Mouse (Mus musculus) bone marrow, adult 2 months (tissue): ENCODE results near the gene Blvrb.
"Not testable (repeated sequence)": the region's sequence is repeated elsewhere in the genome, so short reads cannot be mapped to it uniquely, and the experiment has no call there.

Source experiments
- CTCF ChIP-seq: fragments of 200-500 bp; IDR thresholded peaks from 2 replicates; pipeline ENCODE4 v1.5.1; 2011; ENCODE audit warnings: low read length, control low read depth; ENCODE audit not compliant: control insufficient read depth, insufficient read depth
- POLR2A ChIP-seq: fragments of 200-500 bp; IDR thresholded peaks from 2 replicates; pipeline ENCODE4 v1.6.1; 2011; ENCODE audit warnings: low read depth, mild to moderate bottlenecking, control low read depth, low read length, borderline replicate concordance; ENCODE audit not compliant: control insufficient read depth

DNA sequence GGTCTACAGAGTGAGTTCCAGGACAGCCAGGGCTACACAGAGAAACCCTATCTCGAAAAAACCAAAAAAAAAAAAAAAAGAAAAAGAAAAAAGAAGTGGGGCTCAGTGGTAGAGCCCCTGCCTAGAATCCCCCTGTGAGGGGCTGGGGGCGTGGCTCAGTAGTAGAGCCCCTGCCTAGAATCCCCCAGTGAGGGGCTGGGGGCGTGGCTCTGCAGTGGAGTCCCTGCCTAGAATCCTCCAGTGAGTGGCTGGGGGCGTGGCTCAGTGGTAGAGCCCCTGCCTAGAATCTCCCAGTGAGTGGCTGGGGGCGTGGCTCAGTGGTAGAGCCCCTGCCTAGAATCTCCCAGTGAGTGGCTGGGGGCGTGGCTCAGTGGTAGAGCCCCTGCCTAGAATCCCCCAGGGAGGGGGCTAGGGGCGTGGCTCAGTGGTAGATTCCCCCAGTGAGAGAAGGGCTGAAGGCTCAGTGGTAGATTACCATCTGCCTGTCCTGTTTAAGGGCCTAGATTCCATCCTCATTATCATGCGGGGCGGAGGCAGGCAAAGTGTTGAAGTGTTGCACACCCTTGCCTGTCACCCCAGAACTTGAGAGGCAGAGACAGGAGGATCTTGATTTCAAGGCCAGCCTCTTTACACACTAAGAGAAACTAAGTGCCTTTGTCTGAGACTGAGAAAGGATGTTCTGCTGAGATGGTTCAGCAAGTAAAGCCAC is 47.0 kb downstream of the Blvrb start:
- not testable (repeated sequence) for TF ChIP-seq CTCF, POLR2A
